Mouse (Mus musculus) spleen, adult 2 months (tissue): Measurements from ENCODE around the gene Tvp23a.

Source experiments
- CTCF ChIP-seq: fragments of 200-500 bp; IDR thresholded peaks from 2 replicates; pipeline ENCODE4 v1.5.1; 2011; ENCODE audit warnings: mild to moderate bottlenecking, inconsistent platforms; ENCODE audit not compliant: insufficient read depth, insufficient read length, insufficient replicate concordance; ENCODE audit errors: extremely low read depth
- POLR2A ChIP-seq: fragments of 200-500 bp; IDR thresholded peaks from 2 replicates; pipeline ENCODE4 v1.6.1; 2011; ENCODE audit warnings: low read depth, low read length, inconsistent platforms

DNA sequence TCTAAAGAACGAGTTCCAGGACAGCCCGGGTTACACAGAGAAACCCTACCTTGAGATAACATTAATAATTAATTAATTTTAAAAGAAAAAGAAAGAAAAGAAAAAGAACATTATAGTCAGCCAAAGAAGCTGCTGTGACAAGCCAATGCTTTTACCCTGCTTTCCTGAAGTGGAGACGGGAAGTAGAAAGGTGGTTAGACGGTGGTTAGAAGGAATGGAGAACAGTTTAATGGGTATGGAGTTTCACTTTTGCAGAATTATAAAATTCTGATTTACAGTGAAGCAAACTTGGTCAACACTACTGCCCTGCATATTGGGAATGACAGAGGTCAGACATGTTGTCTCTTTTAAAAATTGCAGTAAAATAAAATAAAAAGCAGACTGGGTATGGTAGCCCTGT, 5.4 kb downstream of the Tvp23a start:
- TF ChIP-seq POLR2A (no peak), CTCF (no peak)
